Mouse (Mus musculus) forebrain, embryonic 16.5 days (tissue): ENCODE measurements around the gene Lrif1. TPM values are rescaled to one million over a fixed set of nuclear protein-coding genes. Genes with fewer than 3 reads are reported as not detected.

Source experiments
- polyA plus RNA-seq: library from polyadenylated mRNA; unstranded; fragments of >200 nt; fragmentation: Nextera tagmentation; extraction: Ambion mirVana; gene quantifications from 2 replicates; pipeline ENCODE4 v1.2.1, GENCODE M21; 2015

Lrif1 gene
- polyA plus RNA-seq, 1 experiment from 2014 or later: 18.8 TPM

Other genes with a start within 250 kb of the Lrif1 start
- gene Dennd2d, start 202.6 kb upstream of the Lrif1 start, polyA plus RNA-seq: 0.43 and 0.67 TPM in 2 replicates
- gene Dram2, start 137.2 kb upstream of the Lrif1 start, polyA plus RNA-seq: 62.0 and 65.0 TPM in 2 replicates
- 45.2 and 45.8 TPM in 2 replicates for gene Cept1, start 137.2 kb upstream of the Lrif1 start, polyA plus RNA-seq
- 3.3 and 4.1 TPM in 2 replicates for gene Cd53, start 105.2 kb downstream of the Lrif1 start, polyA plus RNA-seq
- not detected in 2 replicates for gene Olfr266, start 141.3 kb downstream of the Lrif1 start, polyA plus RNA-seq